Mouse (Mus musculus): ENCODE data around the gene Stradb.

DNA sequence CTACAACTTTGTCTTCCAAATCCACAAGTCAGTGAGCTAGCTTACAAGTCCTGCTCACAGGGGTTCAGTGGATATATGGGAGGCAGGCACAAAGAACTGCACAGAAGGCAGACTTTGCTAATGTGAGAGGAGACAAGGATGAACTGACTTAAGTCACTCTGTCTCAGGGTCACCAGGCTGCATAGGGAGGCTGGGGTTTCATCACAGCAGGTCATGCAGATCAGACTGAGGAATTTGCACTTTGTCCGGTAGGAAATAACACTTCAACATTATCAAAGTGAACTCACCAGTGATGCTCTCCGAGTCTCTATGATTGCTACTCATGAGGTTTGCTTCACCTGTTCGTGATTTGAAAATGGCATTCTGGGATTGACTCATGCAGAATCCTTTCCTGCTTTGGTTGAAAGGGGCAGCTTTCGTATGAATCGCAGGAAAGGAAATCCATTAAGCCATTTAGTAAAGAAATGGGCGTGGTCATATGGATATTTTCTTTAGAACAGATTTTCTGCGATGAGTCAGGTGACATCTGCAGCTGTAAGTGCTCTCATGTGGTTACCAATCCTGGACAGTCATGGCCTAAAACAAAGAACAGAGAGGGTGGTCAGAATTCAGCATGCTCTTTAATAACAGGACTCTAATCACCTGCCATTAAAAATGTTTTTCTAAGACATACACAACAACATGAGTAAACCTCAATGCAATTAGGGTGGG, 27.2 kb upstream of the Stradb start:
- TF ChIP-seq CTCF (IDR thresholded peaks at IDR 0.05; ENCODE audit: low read depth) (no peak), EP300 (optimal IDR thresholded peaks at IDR 0.05) (no peak)

Measured in stomach, postnatal 0 days (tissue).